Mouse (Mus musculus) heart, adult 2 months (tissue): ENCODE results near the gene Fstl3. TPM values are rescaled to one million over a fixed set of nuclear protein-coding genes. Genes with fewer than 3 reads are reported as not detected.

Experiments
- DNase-seq, 2 experiments: peaks; one replicate each; pipeline ENCODE4 v3.0.0; 2021
- H3K27ac ChIP-seq: fragments of 200-600 bp; 2 replicates; pipeline ENCODE4 v1.8.1; 2022
- H3K27me3 ChIP-seq: fragments of 200-500 bp; 2 replicates; pipeline ENCODE4 v1.6.1; 2012; ENCODE audit warnings: mild to moderate bottlenecking, low read length, inconsistent platforms, mixed read lengths; ENCODE audit not compliant: control insufficient read depth, insufficient read depth
- H3K36me3 ChIP-seq: fragments of 200-500 bp; 2 replicates; pipeline ENCODE4 v1.6.1; 2012; ENCODE audit warnings: low read length, inconsistent platforms; ENCODE audit not compliant: control insufficient read depth, insufficient read depth
- H3K4me1 ChIP-seq: fragments of 200-500 bp; 2 replicates; pipeline ENCODE4 v1.6.1; 2011; ENCODE audit warnings: low read length; ENCODE audit not compliant: control insufficient read depth, insufficient read depth
- H3K4me3 ChIP-seq: fragments of 200-600 bp; 2 replicates; pipeline ENCODE4 v1.8.1; 2022
- H3K79me2 ChIP-seq: fragments of 200-500 bp; replicated peaks from 2 replicates; pipeline ENCODE4 v1.6.1; 2012; ENCODE audit warnings: mild to moderate bottlenecking, inconsistent platforms, low read length, moderate library complexity, mixed read lengths; ENCODE audit not compliant: control insufficient read depth, insufficient read depth
- H3K9ac ChIP-seq: fragments of 200-500 bp; 2 replicates; pipeline ENCODE4 v1.6.1; 2012; ENCODE audit warnings: low read depth, mild to moderate bottlenecking, control low read depth, inconsistent platforms, low read length, mixed read lengths
- CTCF ChIP-seq: fragments of 200-600 bp; IDR thresholded peaks from 2 replicates; pipeline ENCODE4 v1.8.1; 2022; ENCODE audit warnings: antibody characterized with exemption, mild to moderate bottlenecking, moderate library complexity
- EP300 ChIP-seq: fragments of 200-500 bp; IDR thresholded peaks from 2 replicates; pipeline ENCODE4 v1.6.1; 2011; ENCODE audit warnings: low read depth, low read length, control low read depth; ENCODE audit not compliant: insufficient read depth
- POLR2A ChIP-seq: fragments of 200-500 bp; IDR thresholded peaks from 2 replicates; pipeline ENCODE4 v1.6.1; 2011; ENCODE audit warnings: mild to moderate bottlenecking, low read depth, low read length, control low read depth; ENCODE audit not compliant: insufficient read depth
- whole genome bisulfite sequencing: fragments of 180-500 bp; shearing (Covaris S2); methylation state at CpG from one replicate; pipeline ENCODE4 v1.1.7; 2018; 5-methylcytosine and 5-hydroxymethylcytosine counted together
- intact Hi-C: fragments of 180-260 bp; cut with DNase I; formaldehyde crosslinking; loops from one replicate; pipeline ENCODE4 v1.15.1; 2025
- polyA plus RNA-seq: library from polyadenylated mRNA; depleted of rRNA; stranded (reverse); fragments of >200 nt; gene quantifications from 2 replicates; pipeline ENCODE4 v1.2.3, GENCODE M21; 2012
- total RNA-seq, 2 experiments: library from RNA; stranded (reverse); gene quantifications; 2 replicates each; pipeline ENCODE4 v1.2.3; 2021

Fstl3 gene
- total and polyA plus RNA-seq, 3 experiments, result 3.8 to 11.9 (median 4.7) TPM

- peak; percentile 77 to 80 for DNase-seq
- WGBS, result 50% methylated on average over 10 of the region's 10 CpGs
Observed at GRCm38 (mm10) chr10:79806972-79807371, 29.9 kb downstream of the Fstl3 start.

GRCm38 (mm10) chr10:79807826-79808225 lies 30.8 kb downstream of the Fstl3 start:
- no peaks in the 10 kb centered on the region for H3K27me3 ChIP-seq
- H3K4me1 ChIP-seq, result peaks cover 9% of the 10 kb centered on the region
- peak; percentile 73 to 81 for DNase-seq
- intact Hi-C loops, result loop anchor here (1.0 kb wide), 1 partner anchor 14 kb away; no protein-coding TSS in a partner anchor
- no peaks in the 10 kb centered on the region for H3K79me2 ChIP-seq
- peak overlapping the region; percentile 33; the same call in 1 of the 2 replicates for H3K4me3 ChIP-seq
- peak overlapping the region; percentile 32 for H3K9ac ChIP-seq
- H3K27ac ChIP-seq, result peak overlapping the region; percentile 89
- TF ChIP-seq POLR2A (no peak), EP300 (0 out of 2 replicates have a peak, but pooled peaks have one; percentile 43), CTCF (no peak)
- WGBS, result 33% methylated on average over 11 of the region's 11 CpGs
- H3K36me3 ChIP-seq, result peaks cover 1% of the 10 kb centered on the region; the same call in 1 of the 2 replicates

More at GRCm38 (mm10) chr10:79806972-79807371, 29.9 kb downstream of the Fstl3 start:
- H3K79me2 ChIP-seq, result no peaks in the 10 kb centered on the region
- peaks cover 3% of the 10 kb centered on the region; the same call in 1 of the 2 replicates for H3K36me3 ChIP-seq
- peak overlapping the region; percentile 69 for H3K9ac ChIP-seq
- no peaks in the 10 kb centered on the region for H3K27me3 ChIP-seq
- intact Hi-C loops, result loop anchor here (1.0 kb wide), 1 partner anchor 13 kb away; no protein-coding TSS in a partner anchor
- H3K4me3 ChIP-seq, result peak overlapping the region; percentile 47
- H3K4me1 ChIP-seq, result peaks cover 14% of the 10 kb centered on the region
- peak overlapping the region; percentile 89 for H3K27ac ChIP-seq
- TF ChIP-seq EP300, result no peak
- TF ChIP-seq CTCF, result no peak
- TF ChIP-seq POLR2A, result peak; percentile 82

GRCm38 (mm10) chr10:79808728-79809127 lies 31.7 kb downstream of the Fstl3 start:
- WGBS, result 52% methylated on average over 11 of the region's 11 CpGs
- no peaks in the 10 kb centered on the region for H3K36me3 ChIP-seq
- no peak for DNase-seq
- H3K9ac ChIP-seq, result no peak overlapping the region
- peaks cover 8% of the 10 kb centered on the region for H3K4me1 ChIP-seq
- H3K27ac ChIP-seq, result peak overlapping the region; percentile 89
- H3K79me2 ChIP-seq, result no peaks in the 10 kb centered on the region
- no peaks in the 10 kb centered on the region for H3K27me3 ChIP-seq
- H3K4me3 ChIP-seq, result peak overlapping the region; percentile 9; the same call in 1 of the 2 replicates
- no peak for TF ChIP-seq CTCF
- TF ChIP-seq EP300, result 0 out of 2 replicates have a peak, but pooled peaks have one; percentile 16
- TF ChIP-seq POLR2A, result 0 out of 2 replicates have a peak, but pooled peaks have one; percentile 36
- intact Hi-C loops, result no loop called here

- intact Hi-C loops, result loop anchor here (1.0 to 5.0 kb wide), 2 partner anchors 19 to 1745 kb away; partner anchors contain the start of genes Aes and Palm
- Histone ChIP-seq H3K4me1 (0 out of 2 replicates have a peak, but pooled peaks cover 3% of the 10 kb centered on the region), H3K27me3 (no peaks in the 10 kb centered on the region), H3K36me3 (no peaks in the 10 kb centered on the region), H3K4me3 (no peak overlapping the region), H3K27ac (no peak overlapping the region), H3K79me2 (no peaks in the 10 kb centered on the region), H3K9ac (no peak overlapping the region)
- TF ChIP-seq CTCF (peak; percentile 98; the same call in 1 of the 2 replicates), POLR2A (0 out of 2 replicates have a peak, but pooled peaks have one; percentile 17), EP300 (peak; percentile 95)
- 26% methylated on average over 15 of the region's 15 CpGs for WGBS
- DNase-seq, result peak; percentile 80 to 93
Observed at GRCm38 (mm10) chr10:79811736-79812637, 34.9 kb downstream of the Fstl3 start.

- no peaks in the 10 kb centered on the region for H3K27me3 ChIP-seq
- H3K36me3 ChIP-seq, result no peaks in the 10 kb centered on the region
- WGBS, result 86% methylated on average over 5 of the region's 5 CpGs
- DNase-seq, result no peak
- 0 out of 2 replicates have a peak, but pooled peaks cover 1% of the 10 kb centered on the region for H3K4me1 ChIP-seq
- H3K4me3 ChIP-seq, result no peak overlapping the region
- TF ChIP-seq POLR2A (no peak), EP300 (no peak), CTCF (no peak)
- H3K79me2 ChIP-seq, result no peaks in the 10 kb centered on the region
- no peak overlapping the region for H3K27ac ChIP-seq
- H3K9ac ChIP-seq, result no peak overlapping the region
- intact Hi-C loops, result loop anchor here (5.0 kb wide), 1 partner anchor 1743 kb away; the partner anchor contains the start of gene Aes
Observed at GRCm38 (mm10) chr10:79814271-79814842, 37.3 kb downstream of the Fstl3 start.
